Mouse (Mus musculus) neural tube, embryonic 11.5 days (tissue): Measurements from ENCODE around the gene Fermt2. TPM values are rescaled to one million over a fixed set of nuclear protein-coding genes. Genes with fewer than 3 reads are reported as not detected.

Experiments used
- ATAC-seq: fragments of 200-750 bp; cut with Nextera tagmentation; 2 replicates; pipeline ENCODE4 v1.8.0; 2017; ENCODE audit warnings: moderate number of reproducible peaks, mild to moderate bottlenecking, moderate TSS enrichment, moderate library complexity; ENCODE audit not compliant: insufficient read depth, low FRiP score, low TSS enrichment
- DNase-seq: peaks from one replicate; pipeline ENCODE4 v3.0.0-alpha.2; 2015; ENCODE audit warnings: low spot score
- H3K27ac ChIP-seq: fragments of 300-500 bp; sonication (generic); 2 replicates; pipeline ENCODE4 v1.5.1; 2014; ENCODE audit warnings: low read depth, mild to moderate bottlenecking, low read length
- H3K27me3 ChIP-seq: fragments of 300-500 bp; sonication (generic); 2 replicates; pipeline ENCODE4 v1.6.1; 2014; ENCODE audit warnings: mild to moderate bottlenecking, low read length, mixed read lengths; ENCODE audit not compliant: control insufficient read depth, insufficient read depth
- H3K36me3 ChIP-seq: fragments of 300-500 bp; sonication (generic); 2 replicates; pipeline ENCODE4 v1.6.1; 2014; ENCODE audit warnings: mild to moderate bottlenecking, low read length, moderate library complexity, mixed read lengths; ENCODE audit not compliant: control insufficient read depth, insufficient read depth
- H3K4me1 ChIP-seq: fragments of 300-500 bp; sonication (generic); 2 replicates; pipeline ENCODE4 v1.6.1; 2014; ENCODE audit warnings: low read length, mixed read lengths; ENCODE audit not compliant: control insufficient read depth, insufficient read depth
- H3K4me2 ChIP-seq: fragments of 300-500 bp; sonication (generic); 2 replicates; pipeline ENCODE4 v1.6.1; 2014; ENCODE audit warnings: low read depth, mild to moderate bottlenecking, moderate library complexity
- H3K4me3 ChIP-seq: fragments of 300-500 bp; sonication (generic); 2 replicates; pipeline ENCODE4 v1.5.1; 2014; ENCODE audit warnings: low read depth, low read length
- H3K9ac ChIP-seq: fragments of 300-500 bp; sonication (generic); 2 replicates; pipeline ENCODE4 v1.6.1; 2014; ENCODE audit warnings: mild to moderate bottlenecking, low read length
- H3K9me3 ChIP-seq: fragments of 300-500 bp; sonication (generic); 2 replicates; pipeline ENCODE4 v1.6.1; 2016; ENCODE audit warnings: low read length; ENCODE audit not compliant: control insufficient read depth
- WGBS: fragments of 180-500 bp; shearing (Covaris S2); extraction: QIAGEN DNeasy Blood & Tissue Kit; methylation state at CpG from one replicate; pipeline ENCODE4 v1.1.7; 2014; 5-methylcytosine and 5-hydroxymethylcytosine counted together
- polyA plus RNA-seq: library from polyadenylated mRNA; unstranded; fragments of >200 nt; fragmentation: Nextera tagmentation; extraction: Ambion mirVana; gene quantifications from 2 replicates; pipeline ENCODE4 v1.2.1, GENCODE M21; 2014

Gene Fermt2
- polyA plus RNA-seq, 1 experiment from 2014 or later = 75.5 TPM

- Histone ChIP-seq H3K4me1 (no peaks in the 10 kb centered on the region), H3K4me3 (no peak overlapping the region), H3K36me3 (no peaks in the 10 kb centered on the region), H3K9ac (no peak overlapping the region), H3K27ac (no peak overlapping the region), H3K27me3 (no peaks in the 10 kb centered on the region), H3K4me2 (no peak overlapping the region), H3K9me3 (peaks cover 7% of the 10 kb centered on the region; the same call in 1 of the 2 replicates)
- DNase-seq (no peak), ATAC-seq (no peak)
- 91% methylated on average over 13 of the region's 13 CpGs for WGBS
Measured at GRCm38 (mm10) chr14:45430066-45430842, 99.7 kb downstream of the Fermt2 start.

- WGBS = 17% methylated on average over 5 of the region's 5 CpGs
- Histone ChIP-seq H3K27me3 (no peaks in the 10 kb centered on the region), H3K4me1 (no peaks in the 10 kb centered on the region), H3K27ac (no peak overlapping the region), H3K9me3 (no peaks in the 10 kb centered on the region), H3K4me3 (no peak overlapping the region), H3K4me2 (no peak overlapping the region), H3K9ac (no peak overlapping the region), H3K36me3 (no peaks in the 10 kb centered on the region)
- ATAC-seq = peak; percentile 50; the same call in 1 of the 2 replicates
- peak; percentile 48 for DNase-seq
Measured at GRCm38 (mm10) chr14:45423220-45423619, 106.7 kb downstream of the Fermt2 start.

GRCm38 (mm10) chr14:45422371-45422770 is 107.5 kb downstream of the Fermt2 start:
- Histone ChIP-seq H3K27ac (no peak overlapping the region), H3K36me3 (no peaks in the 10 kb centered on the region), H3K9ac (no peak overlapping the region), H3K9me3 (no peaks in the 10 kb centered on the region), H3K4me3 (no peak overlapping the region), H3K4me1 (no peaks in the 10 kb centered on the region), H3K4me2 (no peak overlapping the region), H3K27me3 (no peaks in the 10 kb centered on the region)
- no peak for DNase-seq
- no peak for ATAC-seq
- 73% methylated on average over 4 of the region's 4 CpGs for WGBS

GRCm38 (mm10) chr14:45419323-45419722 is 110.6 kb downstream of the Fermt2 start:
- Histone ChIP-seq H3K27ac (no peak overlapping the region), H3K4me3 (no peak overlapping the region), H3K4me2 (no peak overlapping the region), H3K9ac (no peak overlapping the region), H3K36me3 (no peaks in the 10 kb centered on the region), H3K4me1 (no peaks in the 10 kb centered on the region), H3K9me3 (no peaks in the 10 kb centered on the region), H3K27me3 (no peaks in the 10 kb centered on the region)
- DNase-seq (no peak), ATAC-seq (no peak)
- WGBS = 75% methylated on average over 4 of the region's 4 CpGs

GRCm38 (mm10) chr14:45418553-45418952 is 111.4 kb downstream of the Fermt2 start:
- no peak overlapping the region for H3K4me2 ChIP-seq
- H3K9ac ChIP-seq = no peak overlapping the region
- no peaks in the 10 kb centered on the region for H3K27me3 ChIP-seq
- no peak overlapping the region for H3K27ac ChIP-seq
- no peak overlapping the region for H3K4me3 ChIP-seq
- H3K9me3 ChIP-seq = no peaks in the 10 kb centered on the region
- no peaks in the 10 kb centered on the region for H3K36me3 ChIP-seq
- ATAC-seq (no peak), DNase-seq (no peak)
- no peaks in the 10 kb centered on the region for H3K4me1 ChIP-seq
- 95% methylated on average over 3 of the region's 3 CpGs for WGBS

GRCm38 (mm10) chr14:45416265-45416664 is 113.7 kb downstream of the Fermt2 start:
- no peak for ATAC-seq
- Histone ChIP-seq H3K9me3 (no peaks in the 10 kb centered on the region), H3K36me3 (no peaks in the 10 kb centered on the region), H3K4me1 (no peaks in the 10 kb centered on the region), H3K27me3 (no peaks in the 10 kb centered on the region), H3K27ac (no peak overlapping the region), H3K9ac (no peak overlapping the region), H3K4me3 (no peak overlapping the region), H3K4me2 (no peak overlapping the region)
- 93% methylated on average over 4 of the region's 4 CpGs for WGBS
- DNase-seq = no peak

Other genes starting within 250 kb of the Fermt2 start
- 32.4 and 34.5 TPM in 2 replicates for gene Ero1l, start 211.3 kb downstream of the Fermt2 start, polyA plus RNA-seq
- 247 TPM in 2 replicates for gene Psmc6, start 200.3 kb downstream of the Fermt2 start, polyA plus RNA-seq
- gene Styx, start 179.0 kb downstream of the Fermt2 start, polyA plus RNA-seq = 35.6 and 38.8 TPM in 2 replicates
- gene Gnpnat1, start 125.2 kb downstream of the Fermt2 start, polyA plus RNA-seq = 39.7 and 40.3 TPM in 2 replicates
- 13.9 and 17.0 TPM in 2 replicates for gene Ddhd1, start 128.0 kb upstream of the Fermt2 start, polyA plus RNA-seq